Mouse (Mus musculus) lung, postnatal 36 days (tissue): Measurements from ENCODE around the gene Ppp2r3a.

Source experiments
- DNase-seq: peaks from one replicate; pipeline ENCODE4 v3.0.0; 2022; ENCODE audit warnings: mixed read lengths

The Ppp2r3a gene

GRCm38 (mm10) chr9:101251644-101252337 is at the start of gene Ppp2r3a:
Gene Ppp2r3a, minus strand, starts transcription at chr9:101251795.
- peak; percentile 96 for DNase-seq

- no peak for DNase-seq
Observed at GRCm38 (mm10) chr9:101300441-101300935, 48.9 kb upstream of the Ppp2r3a start.

GRCm38 (mm10) chr9:101291676-101292660 is 40.4 kb upstream of the Ppp2r3a start:
- peak; percentile 26 for DNase-seq

- DNase-seq: no peak
Observed at GRCm38 (mm10) chr9:101290876-101291275, 39.3 kb upstream of the Ppp2r3a start.

- no peak for DNase-seq
Observed at GRCm38 (mm10) chr9:101289750-101290149, 38.2 kb upstream of the Ppp2r3a start.

- DNase-seq: no peak
Observed at GRCm38 (mm10) chr9:101288901-101289647, 37.5 kb upstream of the Ppp2r3a start.

- DNase-seq: no peak
Observed at GRCm38 (mm10) chr9:101286766-101287165, 35.2 kb upstream of the Ppp2r3a start.

GRCm38 (mm10) chr9:101284049-101284448 is 32.5 kb upstream of the Ppp2r3a start:
- no peak for DNase-seq

GRCm38 (mm10) chr9:101282651-101283050 is 31.1 kb upstream of the Ppp2r3a start:
- DNase-seq: no peak

GRCm38 (mm10) chr9:101281906-101282305 is 30.3 kb upstream of the Ppp2r3a start:
- DNase-seq: no peak

GRCm38 (mm10) chr9:101281326-101281725 is 29.7 kb upstream of the Ppp2r3a start:
- no peak for DNase-seq

- DNase-seq: no peak
Observed at GRCm38 (mm10) chr9:101280867-101281266, 29.3 kb upstream of the Ppp2r3a start.

GRCm38 (mm10) chr9:101280211-101280610 is 28.6 kb upstream of the Ppp2r3a start:
- DNase-seq: no peak

GRCm38 (mm10) chr9:101272715-101273114 is 21.1 kb upstream of the Ppp2r3a start:
- no peak for DNase-seq

- DNase-seq: no peak
Observed at GRCm38 (mm10) chr9:101270020-101270419, 18.4 kb upstream of the Ppp2r3a start.

- DNase-seq: no peak
Observed at GRCm38 (mm10) chr9:101266043-101266442, 14.4 kb upstream of the Ppp2r3a start.

- DNase-seq: no peak
Observed at GRCm38 (mm10) chr9:101265546-101265945, 14.0 kb upstream of the Ppp2r3a start.

- DNase-seq: no peak
Observed at GRCm38 (mm10) chr9:101262815-101263214, 11.2 kb upstream of the Ppp2r3a start.

- DNase-seq: peak; percentile 88
Observed at GRCm38 (mm10) chr9:101261989-101262571, 10.5 kb upstream of the Ppp2r3a start.

GRCm38 (mm10) chr9:101261443-101261842 is 9.8 kb upstream of the Ppp2r3a start:
- no peak for DNase-seq

- DNase-seq: no peak
Observed at GRCm38 (mm10) chr9:101253136-101253535, 1.5 kb upstream of the Ppp2r3a start.

- DNase-seq: no peak
Observed at GRCm38 (mm10) chr9:101252541-101252940, 946 bp upstream of the Ppp2r3a start.
